Mouse (Mus musculus) macrophage (primary cell): ENCODE data around the gene AU018091. TPM values are rescaled to one million over a fixed set of nuclear protein-coding genes. Genes with fewer than 3 reads are reported as not detected.
"Not testable (repeated sequence)": the region's sequence is repeated elsewhere in the genome, so short reads cannot be mapped to it uniquely, and the experiment has no call there.

ENCODE experiments used
- H3K27ac ChIP-seq: fragments of 350-480 bp; formaldehyde crosslinking; 2 replicates; pipeline ENCODE4 v1.9.0; 2021
- H3K36me3 ChIP-seq: fragments of 350-480 bp; formaldehyde crosslinking; 2 replicates; pipeline ENCODE4 v1.9.0; 2021; ENCODE audit errors: inconsistent target
- H3K4me3 ChIP-seq: fragments of 350-480 bp; formaldehyde crosslinking; 2 replicates; pipeline ENCODE4 v1.9.0; 2021; ENCODE audit errors: inconsistent target
- H3K79me2 ChIP-seq: fragments of 350-480 bp; formaldehyde crosslinking; 2 replicates; pipeline ENCODE4 v1.9.0; 2021; ENCODE audit errors: inconsistent target
- WGBS: methylation state at CpG from one replicate; pipeline ENCODE4 v1.1.7; 2026; ENCODE audit warnings: inconsistent platforms; ENCODE audit not compliant: missing documents; 5-methylcytosine and 5-hydroxymethylcytosine counted together
- polyA plus RNA-seq: library from polyadenylated mRNA; stranded (reverse); fragments of 250-400 nt; gene quantifications from 3 replicates; pipeline ENCODE4 v1.2.4, GENCODE M21; 2018; ENCODE audit warnings: inconsistent platforms

The AU018091 gene
- polyA plus RNA-seq, 1 experiment from 2014 or later, result not detected

- Histone ChIP-seq H3K4me3 (no peak overlapping the region), H3K36me3 (no peaks in the 10 kb centered on the region), H3K79me2 (no peaks in the 10 kb centered on the region), H3K27ac (no peak overlapping the region)
- WGBS, result 13% methylated on average over 5 of the region's 6 CpGs
Observed at GRCm38 (mm10) chr7:3193905-3194304, 24.9 kb upstream of the AU018091 start.

GRCm38 (mm10) chr7:3193049-3193632 lies 24.1 kb upstream of the AU018091 start:
- Histone ChIP-seq H3K27ac (no peak overlapping the region), H3K79me2 (no peaks in the 10 kb centered on the region), H3K4me3 (no peak overlapping the region), H3K36me3 (no peaks in the 10 kb centered on the region)
- 77% methylated on average over 4 of the region's 4 CpGs for WGBS

- no peak overlapping the region for H3K4me3 ChIP-seq
- H3K36me3 ChIP-seq, result no peaks in the 10 kb centered on the region
- H3K27ac ChIP-seq, result no peak overlapping the region
- 89% methylated on average over 9 of the region's 12 CpGs for WGBS
- H3K79me2 ChIP-seq, result no peaks in the 10 kb centered on the region
Observed at GRCm38 (mm10) chr7:3191971-3192498, 23.0 kb upstream of the AU018091 start.

- not testable (repeated sequence) for H3K27ac ChIP-seq, H3K79me2 ChIP-seq, H3K36me3 ChIP-seq, H3K4me3 ChIP-seq
- WGBS, result 86% methylated on average over 2 of the region's 2 CpGs
Observed at GRCm38 (mm10) chr7:3186726-3187125, 17.7 kb upstream of the AU018091 start.

GRCm38 (mm10) chr7:3186136-3186535 lies 17.1 kb upstream of the AU018091 start:
- WGBS, result no CpG with 5 or more reads among the region's 1 CpGs
- Histone ChIP-seq H3K36me3 (no peaks in the 10 kb centered on the region), H3K4me3 (no peak overlapping the region), H3K27ac (no peak overlapping the region), H3K79me2 (no peaks in the 10 kb centered on the region)

GRCm38 (mm10) chr7:3184394-3184793 lies 15.4 kb upstream of the AU018091 start:
- H3K4me3 ChIP-seq, result no peak overlapping the region
- no peaks in the 10 kb centered on the region for H3K79me2 ChIP-seq
- WGBS, result 40% methylated on average over 4 of the region's 4 CpGs
- no peaks in the 10 kb centered on the region for H3K36me3 ChIP-seq
- H3K27ac ChIP-seq, result no peak overlapping the region

GRCm38 (mm10) chr7:3180958-3181357 lies 12.0 kb upstream of the AU018091 start:
- WGBS, result 91% methylated on average over 13 of the region's 24 CpGs
- not testable (repeated sequence) for H3K79me2 ChIP-seq, H3K4me3 ChIP-seq, H3K27ac ChIP-seq, H3K36me3 ChIP-seq

- Histone ChIP-seq H3K27ac (no peak overlapping the region), H3K4me3 (no peak overlapping the region)
Observed at GRCm38 (mm10) chr7:3168296-3168695, 707 bp downstream of the AU018091 start.

GRCm38 (mm10) chr7:3166270-3166669 lies 2.7 kb downstream of the AU018091 start:
- 93% methylated on average over 4 of the region's 4 CpGs for WGBS
- H3K27ac ChIP-seq, result no peak overlapping the region
- H3K4me3 ChIP-seq, result no peak overlapping the region
- no peaks in the 10 kb centered on the region for H3K36me3 ChIP-seq
- no peaks in the 10 kb centered on the region for H3K79me2 ChIP-seq

More at GRCm38 (mm10) chr7:3168296-3168695, 707 bp downstream of the AU018091 start:
- WGBS, result 89% methylated on average over 1 of the region's 1 CpGs
- H3K79me2 ChIP-seq, result no peaks in the 10 kb centered on the region
- H3K36me3 ChIP-seq, result no peaks in the 10 kb centered on the region

- Histone ChIP-seq H3K27ac (no peak overlapping the region), H3K4me3 (no peak overlapping the region), H3K79me2 (no peaks in the 10 kb centered on the region), H3K36me3 (no peaks in the 10 kb centered on the region)
Observed at GRCm38 (mm10) chr7:3164991-3165390, 4.0 kb downstream of the AU018091 start.

- Histone ChIP-seq H3K4me3 (no peak overlapping the region), H3K79me2 (no peaks in the 10 kb centered on the region), H3K27ac (no peak overlapping the region), H3K36me3 (no peaks in the 10 kb centered on the region)
- WGBS, result 77% methylated on average over 6 of the region's 6 CpGs
Observed at GRCm38 (mm10) chr7:3164381-3164780, 4.6 kb downstream of the AU018091 start.

- Histone ChIP-seq H3K4me3 (no peak overlapping the region), H3K79me2 (no peaks in the 10 kb centered on the region), H3K27ac (no peak overlapping the region), H3K36me3 (no peaks in the 10 kb centered on the region)
- 93% methylated on average over 1 of the region's 1 CpGs for WGBS
Observed at GRCm38 (mm10) chr7:3150376-3150775, 18.6 kb downstream of the AU018091 start.

GRCm38 (mm10) chr7:3146072-3146471 lies 22.9 kb downstream of the AU018091 start:
- Histone ChIP-seq H3K36me3 (no peaks in the 10 kb centered on the region), H3K4me3 (no peak overlapping the region), H3K79me2 (no peaks in the 10 kb centered on the region), H3K27ac (no peak overlapping the region)

GRCm38 (mm10) chr7:3143329-3143728 lies 25.7 kb downstream of the AU018091 start:
- WGBS, result 22% methylated on average over 1 of the region's 1 CpGs
- no peak overlapping the region for H3K27ac ChIP-seq
- no peak overlapping the region for H3K4me3 ChIP-seq
- no peaks in the 10 kb centered on the region for H3K36me3 ChIP-seq
- H3K79me2 ChIP-seq, result no peaks in the 10 kb centered on the region

- 70% methylated on average over 4 of the region's 4 CpGs for WGBS
- no peak overlapping the region for H3K27ac ChIP-seq
Observed at GRCm38 (mm10) chr7:3135606-3136005, 33.4 kb downstream of the AU018091 start.

GRCm38 (mm10) chr7:3134654-3135053 lies 34.3 kb downstream of the AU018091 start:
- WGBS, result 89% methylated on average over 1 of the region's 1 CpGs

More at GRCm38 (mm10) chr7:3135606-3136005, 33.4 kb downstream of the AU018091 start:
- Histone ChIP-seq H3K36me3 (no peaks in the 10 kb centered on the region), H3K4me3 (no peak overlapping the region), H3K79me2 (no peaks in the 10 kb centered on the region)

More at GRCm38 (mm10) chr7:3134654-3135053, 34.3 kb downstream of the AU018091 start:
- H3K36me3 ChIP-seq, result no peaks in the 10 kb centered on the region
- no peak overlapping the region for H3K4me3 ChIP-seq
- no peaks in the 10 kb centered on the region for H3K79me2 ChIP-seq
- H3K27ac ChIP-seq, result no peak overlapping the region
